Mouse (Mus musculus): Measurements from ENCODE around the gene Gm5622.
"Not testable (repeated sequence)": the region's sequence is repeated elsewhere in the genome, so short reads cannot be mapped to it uniquely, and the experiment has no call there.

Gm5622 gene

GRCm38 (mm10) chr14:51552490-51552889 lies at the start of gene Gm5622:
Gene Gm5622 (plus strand): TSS chr14:51552790.
- DNase-seq (ENCODE audit: low spot score in 2 of 2): no peak

DNA sequence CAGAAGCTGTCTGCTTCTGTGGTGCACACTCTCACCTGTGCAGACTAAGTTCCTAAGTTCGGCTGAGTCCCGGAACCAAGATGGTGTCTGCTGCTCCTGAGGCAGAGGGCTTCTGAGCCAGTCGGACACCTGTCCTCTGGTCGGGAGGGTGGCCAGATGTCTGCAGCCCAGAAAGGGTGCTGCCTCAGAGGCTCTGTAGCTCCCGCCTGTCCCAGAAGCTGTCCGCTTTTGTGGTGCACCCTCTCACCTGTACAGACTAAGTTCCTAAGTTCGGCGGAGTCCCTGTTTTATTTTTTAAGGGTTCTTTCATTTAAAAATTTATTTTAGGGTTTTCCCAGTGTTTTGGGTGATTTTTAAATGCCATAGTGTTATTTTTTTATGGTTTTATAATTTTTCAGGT lies 45.2 kb upstream of the Gm5622 start:
- DNase-seq (ENCODE audit: low spot score in 2 of 2): no peak

- DNase-seq (ENCODE audit: low spot score in 2 of 2): not testable (repeated sequence)
These were observed 21.4 kb downstream of the Gm5622 start, which contains the start of gene Gm17175 for GRCm38 (mm10) chr14:51573963-51574362. Gene Gm17175 (minus strand): TSS chr14:51574063.

DNA sequence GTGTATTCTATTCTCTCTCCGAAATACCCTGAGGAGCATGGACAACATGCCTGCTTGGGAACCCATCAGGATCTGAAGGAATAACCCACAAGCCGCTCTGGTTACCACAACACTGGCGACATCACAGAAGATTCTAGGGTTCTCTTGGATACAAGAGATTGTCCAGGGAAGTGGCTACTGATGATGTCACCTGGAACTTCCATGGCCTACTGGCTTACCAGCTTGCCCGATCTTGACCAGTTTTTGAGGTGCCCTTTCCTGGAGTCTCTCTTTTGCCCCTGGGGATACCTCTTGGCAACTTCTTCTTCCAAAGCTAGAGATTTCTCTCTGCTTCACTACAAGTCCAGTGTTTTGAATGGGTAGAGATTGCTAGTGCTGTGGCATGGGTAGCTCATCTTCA lies 39.4 kb downstream of the Gm5622 start, which contains the start of gene Gm17174:
Gene Gm17174, minus strand, starts transcription at position 101 of the 400 bp plus-strand sequence.
- not testable (repeated sequence) for DNase-seq (ENCODE audit: low spot score in 2 of 2)

DNA sequence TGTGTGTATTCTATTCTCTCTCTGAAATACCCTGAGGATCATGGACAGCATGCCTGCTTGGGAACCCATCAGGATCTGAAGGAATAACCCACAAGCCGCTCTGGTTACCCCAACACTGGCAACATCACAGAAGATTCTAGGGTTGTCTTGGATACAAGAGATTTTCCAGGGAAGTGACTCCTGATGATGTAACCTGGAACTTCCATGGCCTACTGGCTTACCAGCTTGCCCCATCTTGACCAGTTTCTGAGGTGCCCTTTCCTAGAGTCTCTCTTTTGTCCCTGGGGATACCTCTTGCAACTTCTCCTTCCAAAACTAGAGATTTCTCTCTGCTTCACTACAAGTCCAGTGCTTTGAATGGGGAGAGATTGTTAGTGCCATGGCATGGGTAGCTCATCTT lies 58.6 kb downstream of the Gm5622 start, which contains the start of gene Gm17078:
Gene Gm17078, minus strand, starts transcription at position 101 of the 400 bp plus-strand sequence.
- no peak for DNase-seq (ENCODE audit: low spot score in 2 of 2)

DNA sequence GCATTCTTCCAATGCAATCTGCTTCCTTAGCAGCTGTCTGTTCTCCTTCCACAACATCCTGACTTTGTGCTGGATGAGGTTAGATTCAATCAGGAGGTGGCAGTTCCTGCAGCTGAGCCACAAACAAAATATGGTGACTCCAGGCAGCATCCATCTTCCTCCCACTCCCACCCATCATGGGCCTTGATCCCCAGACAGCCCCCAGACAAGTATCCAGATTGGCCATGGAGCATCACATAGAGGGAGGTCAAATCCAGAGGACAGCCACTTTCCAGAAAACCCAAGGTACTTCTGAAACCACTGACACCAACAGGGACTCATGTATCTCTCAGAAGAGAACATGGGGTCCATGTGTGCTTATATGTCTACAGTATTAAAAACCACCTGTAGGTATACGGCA lies 79.8 kb downstream of the Gm5622 start:
- DNase-seq (ENCODE audit: low spot score in 2 of 2): peak; percentile 1

GRCm38 (mm10) chr14:51635566-51635965 lies 83.0 kb downstream of the Gm5622 start, which contains the start of gene Gm4181:
Gene Gm4181 (minus strand): TSS chr14:51635666.
- not testable (repeated sequence) for DNase-seq (ENCODE audit: low spot score in 2 of 2)

- no peak for DNase-seq (ENCODE audit: low spot score in 2 of 2)
These were observed 124.7 kb downstream of the Gm5622 start for GRCm38 (mm10) chr14:51677269-51677668.

- DNase-seq (ENCODE audit: low spot score in 2 of 2): not testable (repeated sequence)
These were observed 142.8 kb downstream of the Gm5622 start, which contains the start of gene Gm17079 for GRCm38 (mm10) chr14:51695368-51695767. Gene Gm17079 (minus strand): TSS chr14:51695468.
